Mouse (Mus musculus) WW6 (cell line): ENCODE results near the gene Gpkow.
A peak's percentile ranks its signal among the peaks of the same experiment; 100 is the strongest.
"Not testable (repeated sequence)": the region's sequence is repeated elsewhere in the genome, so short reads cannot be mapped to it uniquely, and the experiment has no call there.

Experiments
- DNase-seq: peaks from one replicate; pipeline ENCODE4 v3.0.0-alpha.2; 2013; ENCODE audit warnings: low read depth, low spot score

The Gpkow gene

GRCm38 (mm10) chrX:7745429-7745828, 48.5 kb downstream of the Gpkow start:
- DNase-seq = no peak

- DNase-seq = peak; percentile 56
Measured at GRCm38 (mm10) chrX:7750432-7751116, 53.6 kb downstream of the Gpkow start, which contains the start of gene Ccdc120. TSS of gene Ccdc120 (minus strand) at chrX:7750905.

GRCm38 (mm10) chrX:7753627-7754026, 56.7 kb downstream of the Gpkow start:
- DNase-seq = not testable (repeated sequence)
